Mouse (Mus musculus): ENCODE results near the gene Gfm2.

DNA sequence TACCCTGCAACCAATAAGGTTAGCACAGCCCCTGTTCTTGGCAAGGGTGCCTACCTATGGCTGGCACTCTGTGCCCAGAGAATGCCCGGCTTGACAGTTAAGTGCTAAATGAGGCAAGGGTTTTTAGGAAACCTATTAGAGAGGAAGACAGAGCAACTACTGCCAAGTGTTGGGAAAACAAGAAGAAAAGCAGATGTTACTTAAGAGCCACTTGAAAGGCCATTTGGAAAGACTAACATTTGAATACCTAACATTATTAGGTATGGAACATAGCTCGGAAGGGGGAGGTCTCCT, 59.1 kb downstream of the Gfm2 start:
- TF ChIP-seq CTCF (IDR thresholded peaks at IDR 0.05; ENCODE audit: low read depth), result no peak
- no peak for TF ChIP-seq EP300 (IDR thresholded peaks at IDR 0.05; ENCODE audit: low read depth)

All from liver, embryonic 14.5 days (tissue).